Mouse (Mus musculus) E14TG2a.4 (cell line): ENCODE results near the gene Pdzk1.

Source experiments
- H3K27me3 ChIP-seq: 2 replicates; pipeline ENCODE4 v1.6.1; 2014; ENCODE audit warnings: low read length, control low read depth; ENCODE audit not compliant: insufficient read depth
- H3K36me3 ChIP-seq: 2 replicates; pipeline ENCODE4 v1.6.1; 2014; ENCODE audit warnings: low read length, control low read depth; ENCODE audit not compliant: insufficient read depth
- H3K4me1 ChIP-seq: replicated peaks from 2 replicates; pipeline ENCODE4 v1.6.1; 2014; ENCODE audit warnings: low read depth, low read length, control low read depth
- H3K4me3 ChIP-seq: replicated peaks from 2 replicates; pipeline ENCODE4 v1.5.1; 2014; ENCODE audit warnings: mild to moderate bottlenecking, low read length
- H3K9me3 ChIP-seq: 2 replicates; pipeline ENCODE4 v1.6.1; 2014; ENCODE audit warnings: low read length, control low read depth
- CTCF ChIP-seq: conservative IDR thresholded peaks from 2 replicates; pipeline ENCODE4 v1.5.1; 2014; ENCODE audit warnings: low read length
- NANOG ChIP-seq: IDR thresholded peaks from 2 replicates; pipeline ENCODE4 v1.6.1; 2014; ENCODE audit warnings: borderline replicate concordance, low read length, mixed read lengths
- POU5F1 ChIP-seq: IDR thresholded peaks from 2 replicates; pipeline ENCODE4 v1.6.1; 2014; ENCODE audit warnings: low read length, borderline replicate concordance

Pdzk1 gene

GRCm38 (mm10) chr3:96867863-96868262, 38.8 kb downstream of the Pdzk1 start:
- H3K4me3 ChIP-seq: no peak overlapping the region
- 0 out of 2 replicates have a peak, but pooled peaks cover 2% of the 10 kb centered on the region for H3K4me1 ChIP-seq
- no peaks in the 10 kb centered on the region for H3K27me3 ChIP-seq
- TF ChIP-seq CTCF (no peak), NANOG (no peak), POU5F1 (no peak)
- no peaks in the 10 kb centered on the region for H3K9me3 ChIP-seq
- peaks cover 53% of the 10 kb centered on the region for H3K36me3 ChIP-seq

DNA sequence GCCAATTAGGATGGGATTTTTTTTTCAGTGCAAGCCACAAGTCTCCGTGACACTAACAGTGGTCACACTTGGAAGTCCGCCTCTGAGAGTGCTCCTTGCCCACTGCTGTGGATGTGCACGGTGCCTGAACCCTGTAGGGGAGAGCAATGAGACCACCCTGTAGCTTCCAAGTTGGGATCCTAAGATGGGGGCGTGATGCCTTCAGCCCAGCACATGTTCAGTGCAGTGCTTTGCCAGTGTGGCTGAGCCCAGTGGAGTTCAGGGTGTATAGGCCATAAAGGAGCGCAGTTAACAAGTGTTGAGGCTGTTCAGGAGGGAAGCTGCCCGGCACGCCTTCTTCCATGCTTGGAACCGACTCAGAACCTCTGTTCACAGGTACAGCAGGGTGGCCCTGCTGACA, 39.5 kb downstream of the Pdzk1 start:
- Histone ChIP-seq H3K4me3 (no peak overlapping the region), H3K27me3 (no peaks in the 10 kb centered on the region), H3K36me3 (peaks cover 60% of the 10 kb centered on the region), H3K9me3 (no peaks in the 10 kb centered on the region), H3K4me1 (0 out of 2 replicates have a peak, but pooled peaks cover 2% of the 10 kb centered on the region)
- TF ChIP-seq CTCF (no peak), POU5F1 (no peak), NANOG (no peak)

GRCm38 (mm10) chr3:96869091-96869490, 40.0 kb downstream of the Pdzk1 start:
- H3K9me3 ChIP-seq: no peaks in the 10 kb centered on the region
- H3K27me3 ChIP-seq: no peaks in the 10 kb centered on the region
- no peak overlapping the region for H3K4me3 ChIP-seq
- TF ChIP-seq NANOG (no peak), POU5F1 (no peak), CTCF (no peak)
- 0 out of 2 replicates have a peak, but pooled peaks cover 2% of the 10 kb centered on the region for H3K4me1 ChIP-seq
- H3K36me3 ChIP-seq: peaks cover 65% of the 10 kb centered on the region

DNA sequence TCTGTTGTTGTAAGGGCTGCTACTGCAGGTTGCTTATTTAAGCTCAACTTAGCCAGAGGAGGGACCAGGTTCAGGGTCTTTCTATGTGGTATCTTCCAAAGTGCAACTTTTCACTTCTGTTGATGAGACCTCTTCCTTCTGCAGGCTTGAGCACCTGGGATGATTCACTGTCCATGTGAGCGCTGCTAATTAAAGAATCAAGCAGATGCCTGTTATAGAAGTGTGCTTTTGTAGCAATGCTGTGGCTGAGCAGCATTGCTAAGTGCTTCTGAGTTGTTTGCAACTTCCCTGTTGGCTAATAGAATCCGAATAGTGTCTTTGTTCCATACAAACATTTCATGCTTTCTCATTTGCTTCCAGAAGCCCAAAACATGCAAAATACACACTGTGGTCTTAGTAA, 41.2 kb downstream of the Pdzk1 start:
- no peak for TF ChIP-seq POU5F1
- no peak for TF ChIP-seq CTCF
- TF ChIP-seq NANOG: no peak
- Histone ChIP-seq H3K4me3 (no peak overlapping the region), H3K9me3 (no peaks in the 10 kb centered on the region), H3K4me1 (0 out of 2 replicates have a peak, but pooled peaks cover 2% of the 10 kb centered on the region), H3K36me3 (peaks cover 76% of the 10 kb centered on the region), H3K27me3 (no peaks in the 10 kb centered on the region)

- 0 out of 2 replicates have a peak, but pooled peaks cover 2% of the 10 kb centered on the region for H3K4me1 ChIP-seq
- TF ChIP-seq CTCF (no peak), NANOG (no peak), POU5F1 (no peak)
- H3K27me3 ChIP-seq: no peaks in the 10 kb centered on the region
- H3K9me3 ChIP-seq: no peaks in the 10 kb centered on the region
- H3K4me3 ChIP-seq: no peak overlapping the region
- H3K36me3 ChIP-seq: peaks cover 84% of the 10 kb centered on the region
Observed at GRCm38 (mm10) chr3:96871070-96871469, 42.0 kb downstream of the Pdzk1 start.

GRCm38 (mm10) chr3:96872501-96872900, 43.4 kb downstream of the Pdzk1 start:
- 0 out of 2 replicates have a peak, but pooled peaks cover 2% of the 10 kb centered on the region for H3K4me1 ChIP-seq
- no peak for TF ChIP-seq POU5F1
- no peak for TF ChIP-seq NANOG
- no peak for TF ChIP-seq CTCF
- no peak overlapping the region for H3K4me3 ChIP-seq
- H3K36me3 ChIP-seq: peaks cover 96% of the 10 kb centered on the region
- no peaks in the 10 kb centered on the region for H3K9me3 ChIP-seq
- no peaks in the 10 kb centered on the region for H3K27me3 ChIP-seq

- Histone ChIP-seq H3K9me3 (no peaks in the 10 kb centered on the region), H3K4me3 (no peak overlapping the region), H3K27me3 (no peaks in the 10 kb centered on the region), H3K36me3 (peaks cover 92% of the 10 kb centered on the region), H3K4me1 (no peaks in the 10 kb centered on the region)
- TF ChIP-seq NANOG: no peak
- no peak for TF ChIP-seq CTCF
- no peak for TF ChIP-seq POU5F1
Observed at GRCm38 (mm10) chr3:96874808-96875571, 45.9 kb downstream of the Pdzk1 start.

- H3K36me3 ChIP-seq: peaks cover 90% of the 10 kb centered on the region
- no peaks in the 10 kb centered on the region for H3K27me3 ChIP-seq
- H3K9me3 ChIP-seq: no peaks in the 10 kb centered on the region
- no peaks in the 10 kb centered on the region for H3K4me1 ChIP-seq
- TF ChIP-seq POU5F1 (no peak), NANOG (no peak), CTCF (no peak)
- H3K4me3 ChIP-seq: no peak overlapping the region
Observed at GRCm38 (mm10) chr3:96879536-96879935, 50.5 kb downstream of the Pdzk1 start.
